Mouse (Mus musculus): ENCODE data around the gene Raet1e. TPM values are rescaled to one million over a fixed set of nuclear protein-coding genes. Genes with fewer than 3 reads are reported as not detected.
"Not testable (repeated sequence)": the region's sequence is repeated elsewhere in the genome, so short reads cannot be mapped to it uniquely, and the experiment has no call there.

Raet1e gene
- polyA plus RNA-seq, 1 experiment from 2014 or later = 12.2 TPM

DNA sequence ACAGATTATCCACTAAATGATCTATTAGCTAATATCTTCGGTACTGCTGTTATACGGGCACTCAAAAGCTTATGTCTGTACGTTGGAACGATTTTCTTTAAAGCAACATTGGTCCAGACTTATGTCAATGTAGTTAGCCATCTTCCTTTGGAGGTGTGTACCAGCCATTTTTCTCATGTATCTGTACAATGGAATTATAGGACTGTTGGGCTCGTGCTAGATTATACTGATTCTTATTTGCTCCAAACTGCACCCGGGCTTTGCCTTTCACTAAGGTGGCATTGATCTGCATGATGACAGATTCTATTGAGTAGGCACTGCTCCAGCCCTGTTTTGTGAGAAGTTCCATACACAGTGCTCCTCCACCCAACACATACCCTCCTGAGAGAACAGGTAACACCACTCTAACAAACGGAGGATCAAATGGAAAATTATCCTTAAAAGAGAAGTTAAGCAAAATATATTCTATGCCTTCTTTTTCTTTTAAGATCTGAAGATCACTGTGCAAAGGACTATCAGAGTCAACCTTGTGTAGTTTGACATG is 5.2 kb upstream of the Raet1e start:
- Histone ChIP-seq H3K27me3 (replicated peaks; ENCODE audit: low read depth, poor library complexity, severe bottlenecking) (peaks cover 92% of the 10 kb centered on the region), H3K4me1 (peaks cover 30% of the 10 kb centered on the region)
- H3K9me3 ChIP-seq; H3K4me3 ChIP-seq; H3K36me3 ChIP-seq (replicated peaks); H3K27ac ChIP-seq (replicated peaks); DNase-seq (ENCODE audit: low spot score): not testable (repeated sequence)
- WGBS = 8% methylated on average over 7 of the region's 7 CpGs

DNA sequence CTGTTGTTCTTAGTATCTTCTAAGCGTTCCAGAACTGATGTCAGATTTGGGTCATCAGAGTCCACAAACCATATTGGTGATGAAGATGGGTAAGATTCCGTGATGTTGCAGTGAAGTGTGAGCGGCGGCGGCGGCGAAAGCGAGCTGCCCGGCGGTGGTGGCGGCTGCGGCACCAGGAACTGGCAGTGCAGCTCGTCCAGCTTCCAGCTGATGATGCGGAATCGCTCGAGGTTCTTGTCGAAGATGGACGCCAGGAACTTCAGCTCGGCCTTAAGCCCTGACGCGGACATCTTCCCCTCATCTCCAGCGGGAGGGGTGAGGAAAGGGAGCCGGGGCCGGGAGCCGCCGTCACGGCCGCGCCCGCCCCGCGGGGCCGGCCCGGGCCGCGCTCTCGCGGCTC is 4.2 kb upstream of the Raet1e start:
- not testable (repeated sequence) for H3K27ac ChIP-seq (replicated peaks); H3K36me3 ChIP-seq (replicated peaks); H3K9me3 ChIP-seq
- Histone ChIP-seq H3K27me3 (replicated peaks; ENCODE audit: low read depth, poor library complexity, severe bottlenecking) (peaks cover 100% of the 10 kb centered on the region), H3K4me1 (peaks cover 37% of the 10 kb centered on the region), H3K4me3 (peak overlapping the region; percentile 53)
- peak; percentile 65 for DNase-seq (ENCODE audit: low spot score)
- WGBS = under 1% methylated on average over 38 of the region's 38 CpGs

DNA sequence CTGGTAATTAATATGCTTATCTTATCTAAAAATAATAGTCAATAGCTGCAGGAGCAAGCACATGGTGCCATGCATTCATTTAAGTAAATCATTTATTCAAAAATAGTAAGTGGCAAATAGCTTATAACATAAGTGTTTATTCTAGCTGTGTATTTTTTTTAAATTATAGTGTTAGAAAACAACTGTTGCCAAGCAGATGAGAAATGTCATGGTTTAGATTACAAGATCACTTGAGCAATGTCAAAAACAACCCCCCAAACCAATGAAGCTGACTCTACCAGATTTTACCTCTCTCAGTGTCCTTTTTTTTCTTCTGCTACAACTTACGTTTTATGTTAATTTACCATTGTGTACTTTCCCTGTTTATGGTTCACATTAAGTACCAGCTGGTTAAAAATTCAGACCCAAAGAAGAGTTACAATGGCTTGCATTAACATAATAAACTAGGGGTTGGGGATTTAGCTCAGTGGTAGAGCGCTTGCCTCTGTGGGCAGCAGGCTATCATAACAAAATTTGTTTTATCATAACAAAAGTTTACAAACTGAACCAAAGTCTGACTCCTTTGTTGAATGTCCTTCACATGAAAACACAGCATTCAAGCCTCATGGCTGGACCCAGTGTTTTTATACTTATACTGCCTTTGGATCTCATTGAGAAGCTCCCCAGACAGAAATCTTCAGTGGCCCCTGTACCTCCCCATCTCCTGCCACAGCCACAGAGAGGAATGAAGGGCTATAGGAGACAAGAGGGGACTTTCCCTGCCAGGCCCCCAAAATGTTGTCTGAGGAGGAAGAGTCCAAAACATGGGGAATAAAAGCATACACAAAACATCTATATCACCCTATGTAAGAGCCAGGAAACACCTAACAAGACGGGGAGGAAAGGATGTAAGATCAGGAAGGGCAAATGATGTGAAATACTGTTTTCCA is 3.2 kb upstream of the Raet1e start:
- Histone ChIP-seq H3K9me3 (no peaks in the 10 kb centered on the region), H3K27ac (replicated peaks) (no peak overlapping the region), H3K36me3 (replicated peaks) (no peaks in the 10 kb centered on the region), H3K27me3 (replicated peaks; ENCODE audit: low read depth, poor library complexity, severe bottlenecking) (peaks cover 100% of the 10 kb centered on the region), H3K4me1 (peaks cover 35% of the 10 kb centered on the region), H3K4me3 (no peak overlapping the region)
- peak; percentile 16 for DNase-seq (ENCODE audit: low spot score)
- WGBS = 3% methylated on average over 3 of the region's 3 CpGs

DNA sequence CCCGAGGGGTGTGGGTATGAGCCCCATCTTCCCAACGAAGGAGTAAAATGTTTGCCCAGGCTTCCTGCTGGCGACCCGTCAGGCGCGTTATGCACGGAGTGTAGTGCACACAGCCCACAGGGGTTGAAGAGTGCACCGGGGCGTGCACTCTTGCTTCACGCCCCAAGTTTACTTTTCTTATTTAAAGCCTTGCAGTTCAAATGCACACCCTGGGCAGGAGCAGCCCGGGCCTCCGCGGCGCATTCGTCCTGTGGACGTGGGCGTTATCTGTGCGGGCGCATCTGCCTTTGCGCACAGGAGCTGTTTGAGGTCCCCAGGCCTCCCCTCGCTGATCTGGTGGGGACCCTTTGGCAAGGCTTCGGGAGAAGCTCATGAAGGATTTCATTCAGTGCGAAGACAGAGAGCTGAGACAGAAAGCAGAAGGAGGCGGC is 777 bp downstream of the Raet1e start:
- peaks cover 93% of the 10 kb centered on the region for H3K27me3 ChIP-seq (replicated peaks; ENCODE audit: low read depth, poor library complexity, severe bottlenecking)
- no peaks in the 10 kb centered on the region for H3K36me3 ChIP-seq (replicated peaks)
- peaks cover 19% of the 10 kb centered on the region for H3K4me1 ChIP-seq
- H3K9me3 ChIP-seq = no peaks in the 10 kb centered on the region
- DNase-seq (ENCODE audit: low spot score) = peak; percentile 49
- under 1% methylated on average over 24 of the region's 24 CpGs for WGBS
- H3K27ac ChIP-seq (replicated peaks) = no peak overlapping the region
- peak overlapping the region; percentile 58 for H3K4me3 ChIP-seq

DNA sequence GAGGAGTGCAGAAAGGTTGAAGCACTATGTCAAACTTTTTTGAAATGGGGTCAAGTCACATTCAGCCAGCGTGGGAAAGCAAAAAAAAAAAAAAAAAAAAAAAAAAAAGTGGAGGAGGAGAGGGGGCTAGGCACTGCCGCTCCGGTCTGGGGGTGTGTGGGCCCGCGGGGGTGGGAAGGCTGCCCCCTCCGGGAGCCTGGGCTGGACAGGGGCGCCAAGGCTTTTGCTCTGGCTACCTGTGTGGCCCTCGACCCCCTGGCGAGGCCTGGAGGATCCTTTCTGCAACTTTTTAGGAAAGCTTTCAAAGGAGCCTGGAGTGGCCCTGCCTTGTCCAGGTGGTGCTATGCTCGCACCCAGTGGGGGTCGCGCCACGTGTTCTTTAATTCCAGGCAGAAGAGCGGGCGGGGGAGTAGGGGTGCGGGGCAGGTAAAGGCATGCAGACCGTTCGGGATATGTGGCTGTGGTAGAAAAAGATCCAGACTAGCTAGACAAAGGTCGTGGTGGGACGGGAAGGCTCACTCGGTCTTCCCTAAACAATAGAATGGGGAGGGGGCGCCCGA is 1.3 kb downstream of the Raet1e start:
- under 1% methylated on average over 23 of the region's 23 CpGs for WGBS
- Histone ChIP-seq H3K4me1 (peaks cover 18% of the 10 kb centered on the region), H3K27me3 (replicated peaks; ENCODE audit: low read depth, poor library complexity, severe bottlenecking) (peaks cover 87% of the 10 kb centered on the region), H3K9me3 (no peaks in the 10 kb centered on the region), H3K36me3 (replicated peaks) (no peaks in the 10 kb centered on the region), H3K27ac (replicated peaks) (no peak overlapping the region), H3K4me3 (peak overlapping the region; percentile 39)
- DNase-seq (ENCODE audit: low spot score) = peak; percentile 25

DNA sequence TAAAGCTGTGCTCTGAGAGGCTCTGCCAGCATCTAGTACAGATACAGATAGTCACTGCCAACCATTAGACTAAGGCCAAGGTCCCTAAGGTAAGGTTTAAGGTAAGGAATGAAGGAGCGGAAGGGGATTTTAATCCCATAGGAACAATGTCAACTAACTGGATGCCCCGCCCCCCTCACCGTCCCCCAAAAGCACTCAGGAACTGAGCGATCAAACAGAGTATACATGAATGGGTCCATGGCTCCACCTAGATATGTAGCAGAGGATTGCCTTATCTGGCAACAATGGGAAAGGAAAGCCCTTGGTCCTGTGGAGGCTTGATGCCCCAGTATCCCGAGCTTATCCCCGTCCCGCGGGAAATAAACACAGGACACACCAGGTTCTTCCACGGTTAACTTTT is 4.9 kb downstream of the Raet1e start:
- peaks cover 14% of the 10 kb centered on the region for H3K4me1 ChIP-seq
- not testable (repeated sequence) for H3K36me3 ChIP-seq (replicated peaks); H3K27ac ChIP-seq (replicated peaks); H3K9me3 ChIP-seq; DNase-seq (ENCODE audit: low spot score)
- peaks cover 51% of the 10 kb centered on the region for H3K27me3 ChIP-seq (replicated peaks; ENCODE audit: low read depth, poor library complexity, severe bottlenecking)
- 9% methylated on average over 9 of the region's 9 CpGs for WGBS
- peak overlapping the region; percentile 32; the same call in 1 of the 2 replicates for H3K4me3 ChIP-seq

DNA sequence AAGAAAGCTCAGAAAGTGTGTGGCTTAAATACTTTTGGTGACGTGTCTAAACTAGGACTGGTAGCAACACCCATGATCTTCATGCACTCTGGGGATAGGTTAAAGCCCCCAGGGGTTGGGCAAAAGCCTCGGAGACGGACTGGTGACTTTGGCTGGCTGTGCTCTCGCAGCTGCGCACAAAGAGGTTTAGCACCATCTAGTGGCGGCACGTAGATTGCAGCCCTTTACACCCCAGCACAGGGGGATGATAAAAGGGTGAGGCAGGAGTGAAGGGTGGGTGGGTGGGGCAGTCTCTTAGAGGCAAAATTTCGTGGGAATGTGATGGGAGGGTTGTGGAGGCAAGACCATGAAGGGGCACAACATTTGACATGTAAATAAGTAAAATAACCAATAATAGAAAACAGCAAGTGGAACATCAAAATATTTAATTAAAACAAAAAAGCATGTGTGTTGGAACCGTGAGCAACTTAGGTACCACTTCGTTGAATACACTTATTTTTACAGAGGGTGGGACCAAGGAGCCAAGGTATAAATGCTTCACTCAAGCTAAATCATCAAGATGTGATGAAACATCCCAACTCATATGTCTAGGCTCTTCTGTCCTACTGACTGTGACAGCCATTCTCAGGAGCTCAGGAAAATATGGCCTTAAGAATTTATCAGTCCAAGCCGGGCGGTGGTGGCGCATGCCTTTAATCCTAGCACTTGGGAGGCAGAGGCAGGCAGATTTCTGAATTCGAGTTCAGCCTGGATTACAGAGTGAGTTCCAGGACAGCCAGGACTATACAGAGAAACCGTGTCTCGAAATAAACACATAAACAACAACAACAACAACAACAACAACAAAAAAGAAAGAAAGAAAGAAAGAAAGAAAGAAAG is 5.6 kb downstream of the Raet1e start:
- peaks cover 45% of the 10 kb centered on the region for H3K27me3 ChIP-seq (replicated peaks; ENCODE audit: low read depth, poor library complexity, severe bottlenecking)
- not testable (repeated sequence) for H3K36me3 ChIP-seq (replicated peaks); H3K4me1 ChIP-seq; H3K9me3 ChIP-seq; H3K27ac ChIP-seq (replicated peaks)
- DNase-seq (ENCODE audit: low spot score) = peak; percentile 66
- 39% methylated on average over 16 of the region's 16 CpGs for WGBS
- H3K4me3 ChIP-seq = peak overlapping the region; percentile 32; the same call in 1 of the 2 replicates

DNA sequence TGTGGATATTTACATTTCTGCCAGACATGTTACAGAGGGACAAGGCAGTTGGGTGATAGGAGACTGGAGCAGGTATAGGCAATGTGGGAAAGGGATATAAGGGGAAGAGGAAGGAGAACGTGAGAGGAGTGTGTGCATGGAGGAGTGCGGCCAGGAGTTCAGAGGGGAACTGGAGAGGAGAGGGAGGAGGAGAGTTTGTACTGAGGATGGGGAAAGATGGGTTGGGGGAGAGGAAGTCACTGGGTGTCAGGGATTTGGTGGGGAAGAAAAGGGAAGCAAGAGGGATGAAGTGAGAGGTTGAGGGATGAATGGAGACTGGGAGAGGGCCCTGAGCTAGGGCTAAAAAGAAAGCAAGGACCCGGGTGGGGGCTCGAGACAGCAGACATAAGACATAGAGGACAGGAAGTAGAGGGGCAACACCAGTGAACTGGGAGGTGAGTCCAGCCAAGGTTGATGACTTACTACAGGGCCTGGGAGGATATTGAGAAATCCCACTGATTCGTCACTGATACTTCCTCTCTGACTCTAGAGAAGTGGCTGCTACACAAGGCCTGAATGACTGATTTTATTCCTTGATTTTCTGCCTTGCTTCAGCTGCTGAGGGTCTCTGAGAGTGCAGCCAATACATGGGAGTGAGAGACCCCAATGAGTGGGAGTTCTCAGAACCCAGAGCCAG is 7.1 kb downstream of the Raet1e start:
- not testable (repeated sequence) for H3K27ac ChIP-seq (replicated peaks); DNase-seq (ENCODE audit: low spot score); H3K9me3 ChIP-seq; H3K4me1 ChIP-seq; H3K4me3 ChIP-seq; H3K36me3 ChIP-seq (replicated peaks)
- 65% methylated on average over 5 of the region's 5 CpGs for WGBS
- peaks cover 29% of the 10 kb centered on the region for H3K27me3 ChIP-seq (replicated peaks; ENCODE audit: low read depth, poor library complexity, severe bottlenecking)

DNA sequence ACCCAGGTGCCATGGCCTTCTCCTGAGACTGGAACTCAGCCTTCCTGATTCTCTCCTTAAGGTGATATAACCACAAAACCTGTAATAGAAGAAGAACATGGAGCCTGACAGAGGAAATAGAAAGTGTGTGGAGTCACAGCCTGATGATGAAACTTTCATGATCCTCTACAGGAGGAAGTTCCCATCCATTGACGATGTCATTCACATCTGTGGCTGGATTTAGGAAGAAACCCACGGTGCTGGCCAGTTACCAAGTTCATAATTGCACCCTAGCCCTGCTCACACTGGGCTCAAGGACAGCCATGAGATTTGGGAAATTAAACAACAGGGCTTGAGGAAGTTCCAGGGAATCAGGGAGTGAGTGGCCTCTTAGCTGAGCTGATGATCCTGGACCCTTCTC is 7.7 kb downstream of the Raet1e start:
- not testable (repeated sequence) for H3K9me3 ChIP-seq; H3K4me1 ChIP-seq; H3K27ac ChIP-seq (replicated peaks); H3K4me3 ChIP-seq; DNase-seq (ENCODE audit: low spot score); H3K36me3 ChIP-seq (replicated peaks)
- 82% methylated on average over 2 of the region's 2 CpGs for WGBS
- peaks cover 24% of the 10 kb centered on the region for H3K27me3 ChIP-seq (replicated peaks; ENCODE audit: low read depth, poor library complexity, severe bottlenecking)

DNA sequence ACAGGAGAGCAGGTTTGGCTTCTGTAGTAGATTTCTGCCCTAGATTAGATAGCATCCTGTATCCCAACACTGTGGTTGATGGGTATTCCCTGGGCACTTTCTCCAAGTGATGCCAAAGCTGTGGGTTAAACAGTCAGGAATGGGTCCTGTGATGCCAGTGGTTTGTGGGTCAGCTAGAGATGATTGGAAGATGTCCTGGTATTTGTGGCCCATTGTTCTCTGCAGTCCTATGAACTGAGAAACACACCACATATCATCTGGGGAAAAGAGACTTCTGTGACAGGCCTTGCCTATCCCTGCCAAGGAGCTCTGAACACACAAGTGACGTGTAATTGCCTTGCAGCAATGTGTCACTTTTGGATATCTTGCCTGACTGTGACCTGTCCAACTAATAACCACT is 8.7 kb downstream of the Raet1e start:
- peaks cover 13% of the 10 kb centered on the region for H3K27me3 ChIP-seq (replicated peaks; ENCODE audit: low read depth, poor library complexity, severe bottlenecking)
- not testable (repeated sequence) for H3K4me1 ChIP-seq; DNase-seq (ENCODE audit: low spot score); H3K9me3 ChIP-seq; H3K27ac ChIP-seq (replicated peaks); H3K36me3 ChIP-seq (replicated peaks); H3K4me3 ChIP-seq
- WGBS = 82% methylated on average over 1 of the region's 1 CpGs

DNA sequence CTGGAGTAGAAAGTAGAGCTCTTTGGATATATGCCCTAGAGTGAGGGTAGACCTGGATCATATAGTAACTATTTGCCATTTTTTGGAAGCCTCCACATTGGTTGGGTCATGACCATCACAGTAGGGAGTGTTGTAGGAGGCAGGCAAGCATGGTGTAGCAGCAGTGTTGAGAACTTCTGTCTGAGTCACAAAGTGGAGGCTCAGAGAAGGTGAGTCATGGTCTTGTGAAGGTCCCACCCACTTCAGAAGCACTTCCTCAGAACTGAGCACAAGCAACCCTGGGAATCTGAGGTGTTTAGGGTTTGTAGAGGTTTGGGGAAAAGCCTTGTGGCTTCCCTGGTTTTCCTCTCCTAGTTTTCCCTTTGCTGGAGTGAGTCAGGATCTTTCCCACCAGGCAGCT is 10.7 kb downstream of the Raet1e start:
- not testable (repeated sequence) for H3K4me1 ChIP-seq; H3K27me3 ChIP-seq (replicated peaks; ENCODE audit: low read depth, poor library complexity, severe bottlenecking); H3K9me3 ChIP-seq; H3K36me3 ChIP-seq (replicated peaks); H3K4me3 ChIP-seq; DNase-seq (ENCODE audit: low spot score); H3K27ac ChIP-seq (replicated peaks)
